17 mouse cellular contexts compared by ENCODE assay signal in the genomic region with DNA sequence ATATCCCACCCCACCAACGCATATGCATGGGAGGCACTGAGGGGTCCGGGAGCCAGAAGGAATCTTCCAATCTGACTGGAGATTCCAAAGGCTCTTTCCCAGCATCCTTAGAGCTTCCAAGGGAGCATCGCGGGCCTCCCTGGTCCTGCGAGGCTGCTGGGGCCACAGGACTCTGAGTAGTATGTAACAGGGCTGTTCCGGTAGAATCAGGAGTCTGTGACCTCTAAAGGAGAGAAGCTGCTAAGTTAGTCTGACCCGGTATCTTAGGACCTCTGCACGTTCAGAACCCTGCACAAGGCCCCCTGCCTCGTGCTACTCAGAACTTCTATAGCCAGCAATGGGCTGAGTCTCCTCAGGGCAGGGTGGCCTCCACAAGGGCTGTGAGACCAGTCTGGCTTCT. TPM values are rescaled to one million over a fixed set of nuclear protein-coding genes. Genes with fewer than 3 reads are reported as not detected.
DNase-seq lines count a peak whose midpoint lies in the region; ATAC-seq and TF ChIP-seq lines count a peak whose summit lies in the region.
"Had no signal": no experiment of that assay in that cellular context is flagged by ENCODE, and none has a peak within 500 bp of the region (broad histone marks: within the 10 kb centered on the region; RNA-seq: fewer than 3 reads in every experiment).

No protein-coding gene starts in this region.

- peak; percentile 36 for DNase-seq in embryo, embryonic 10.5 days (ENCODE audit: low spot score)
- DNase-seq in embryo, embryonic 10 days (ENCODE audit: low spot score) = no peak
- peak; percentile 91 for DNase-seq in midbrain, embryonic 11.5 days (ENCODE audit: low spot score, missing footprints)
- DNase-seq in midbrain, postnatal 0 days (ENCODE audit: low spot score) = no peak
- DNase-seq in adrenal gland, adult 8-10 months = no peak
- DNase-seq in spleen, postnatal 14 days (ENCODE audit: low spot score in 2 of 2) = no peak
- DNase-seq: adrenal gland, postnatal 14 days; cerebellum, postnatal 25 days; gastrocnemius, postnatal 25 days; kidney, postnatal 14 days; right cerebral cortex, postnatal 4 days had no signal

- no peak for TF ChIP-seq CTCF in midbrain, postnatal 0 days (IDR thresholded peaks at IDR 0.05)

- WGBS in midbrain, embryonic 11.5 days = 27% methylated on average over 9 of the region's 9 CpGs
- WGBS in midbrain, postnatal 0 days = 20% methylated on average over 9 of the region's 9 CpGs
- 22% methylated on average over 9 of the region's 9 CpGs for WGBS in forebrain, embryonic 13.5 days
- 10% methylated on average over 9 of the region's 9 CpGs for WGBS in midbrain, embryonic 13.5 days

- peak overlapping the region; percentile 18; the same call in 1 of the 2 replicates for H3K9ac ChIP-seq in midbrain, embryonic 11.5 days (ENCODE audit: low read length)
- no peak overlapping the region for H3K9ac ChIP-seq in midbrain, postnatal 0 days (replicated peaks; ENCODE audit: low read length, poor library complexity, severe bottlenecking)
- peak overlapping the region; percentile 34; the same call in 1 of the 2 replicates for H3K9ac ChIP-seq in forebrain, embryonic 13.5 days
- H3K9ac ChIP-seq in midbrain, embryonic 13.5 days (replicated peaks) = no peak overlapping the region
- H3K9ac ChIP-seq: stomach, embryonic 15.5 days had no signal

- no peaks in the 10 kb centered on the region for H3K36me3 ChIP-seq in midbrain, embryonic 11.5 days (ENCODE audit: control insufficient read depth, insufficient read depth, low read length)
- no peaks in the 10 kb centered on the region for H3K36me3 ChIP-seq in midbrain, postnatal 0 days (ENCODE audit: insufficient read depth, low read length)
- H3K36me3 ChIP-seq in forebrain, embryonic 13.5 days (ENCODE audit: poor library complexity, severe bottlenecking) = no peaks in the 10 kb centered on the region
- no peaks in the 10 kb centered on the region for H3K36me3 ChIP-seq in midbrain, embryonic 13.5 days
- H3K36me3 ChIP-seq: stomach, embryonic 15.5 days had no signal

- no peaks in the 10 kb centered on the region for H3K27me3 ChIP-seq in midbrain, embryonic 11.5 days (ENCODE audit: control insufficient read depth, insufficient read depth, low read length)
- H3K27me3 ChIP-seq in midbrain, postnatal 0 days (ENCODE audit: insufficient read depth, low read length) = no peaks in the 10 kb centered on the region
- no peaks in the 10 kb centered on the region for H3K27me3 ChIP-seq in forebrain, embryonic 13.5 days
- peaks cover 9% of the 10 kb centered on the region for H3K27me3 ChIP-seq in midbrain, embryonic 13.5 days
- H3K27me3 ChIP-seq: stomach, embryonic 15.5 days had no signal

- ATAC-seq in midbrain, embryonic 11.5 days (ENCODE audit: low FRiP score) = 0 out of 2 replicates have a peak, but pooled peaks have one; percentile 1
- no peak; the same call in 1 of the 2 replicates for ATAC-seq in midbrain, postnatal 0 days (ENCODE audit: low FRiP score)
- ATAC-seq in forebrain, embryonic 13.5 days = no peak
- no peak for ATAC-seq in midbrain, embryonic 13.5 days
- ATAC-seq: lung, postnatal 0 days had no signal

- peak overlapping the region; percentile 5; the same call in 1 of the 2 replicates for H3K4me2 ChIP-seq in midbrain, embryonic 11.5 days
- no peak overlapping the region for H3K4me2 ChIP-seq in midbrain, postnatal 0 days (ENCODE audit: low read depth, low read length, poor library complexity, severe bottlenecking)
- no peak overlapping the region for H3K4me2 ChIP-seq in forebrain, embryonic 13.5 days
- peak overlapping the region; percentile 13; the same call in 1 of the 2 replicates for H3K4me2 ChIP-seq in midbrain, embryonic 13.5 days (replicated peaks)
- H3K4me2 ChIP-seq: stomach, embryonic 15.5 days had no signal

- peaks cover 55% of the 10 kb centered on the region for H3K4me1 ChIP-seq in midbrain, embryonic 11.5 days (ENCODE audit: control insufficient read depth, insufficient read depth, low read length)
- peaks cover 12% of the 10 kb centered on the region for H3K4me1 ChIP-seq in midbrain, postnatal 0 days (ENCODE audit: insufficient read depth, low read length)
- peaks cover 51% of the 10 kb centered on the region for H3K4me1 ChIP-seq in forebrain, embryonic 13.5 days
- H3K4me1 ChIP-seq in midbrain, embryonic 13.5 days (replicated peaks) = peaks cover 54% of the 10 kb centered on the region

- H3K4me3 ChIP-seq in midbrain, embryonic 11.5 days (ENCODE audit: low read depth, low read length) = no peak overlapping the region
- H3K4me3 ChIP-seq in midbrain, postnatal 0 days (ENCODE audit: low read depth, low read length) = no peak overlapping the region
- H3K4me3 ChIP-seq in forebrain, embryonic 13.5 days = no peak overlapping the region
- H3K4me3 ChIP-seq in midbrain, embryonic 13.5 days (replicated peaks) = no peak overlapping the region
- H3K4me3 ChIP-seq: stomach, embryonic 15.5 days had no signal

- H3K9me3 ChIP-seq in midbrain, embryonic 11.5 days (ENCODE audit: control insufficient read depth, low read length) = no peaks in the 10 kb centered on the region
- H3K9me3 ChIP-seq in midbrain, postnatal 0 days (ENCODE audit: low read length) = no peaks in the 10 kb centered on the region
- no peaks in the 10 kb centered on the region for H3K9me3 ChIP-seq in forebrain, embryonic 13.5 days (replicated peaks)
- H3K9me3 ChIP-seq in midbrain, embryonic 13.5 days = no peaks in the 10 kb centered on the region
- H3K9me3 ChIP-seq: stomach, embryonic 15.5 days had no signal

- H3K27ac ChIP-seq in midbrain, embryonic 11.5 days (ENCODE audit: low read depth, low read length) = peak overlapping the region; percentile 77
- H3K27ac ChIP-seq in midbrain, postnatal 0 days (ENCODE audit: low read depth, low read length) = no peak overlapping the region
- peak overlapping the region; percentile 60 for H3K27ac ChIP-seq in forebrain, embryonic 13.5 days
- H3K27ac ChIP-seq in midbrain, embryonic 13.5 days = peak overlapping the region; percentile 30; the same call in 1 of the 2 replicates
- H3K27ac ChIP-seq: stomach, embryonic 15.5 days had no signal

RNA-seq across cellular contexts. Expression of a gene that starts 14.3 kb away (rescaled TPM):
- polyA plus RNA-seq in midbrain, embryonic 11.5 days (2014; fragmentation: Nextera tagmentation; extraction: Ambion mirVana) = 0.39 TPM in 1 of 2 replicates, not detected in the other
- total RNA-seq in midbrain, postnatal 0 days (2014; rRNA removed) = not detected in 2 replicates
- polyA plus RNA-seq in midbrain, postnatal 0 days (2015; fragmentation: Nextera tagmentation; extraction: Ambion mirVana) = 0.39 TPM in 1 of 2 replicates, not detected in the other
- polyA plus RNA-seq in forebrain, embryonic 13.5 days (2015; fragmentation: Nextera tagmentation; extraction: Ambion mirVana) = 0.49 TPM in 1 of 2 replicates, not detected in the other
- not detected in 2 replicates for polyA plus RNA-seq in midbrain, embryonic 13.5 days (2015; fragmentation: Nextera tagmentation; extraction: Ambion mirVana)
- not detected for total RNA-seq in adrenal gland, adult 8-10 months (2022)
- total RNA-seq: adrenal gland, postnatal 14 days; gastrocnemius, postnatal 25 days; liver, adult 2 months had no signal
- polyA plus RNA-seq: intestine, embryonic 14.5 days; liver, adult 2 months; lung, postnatal 0 days had no signal

RNA-seq across cellular contexts. Expression of a gene that starts 27.9 kb away (rescaled TPM):
- 38.3 and 40.5 TPM in 2 replicates for polyA plus RNA-seq in midbrain, embryonic 11.5 days (2014; fragmentation: Nextera tagmentation; extraction: Ambion mirVana)
- total RNA-seq in midbrain, postnatal 0 days (2014; rRNA removed) = 55.6 and 56.6 TPM in 2 replicates
- 20.1 and 22.5 TPM in 2 replicates for polyA plus RNA-seq in midbrain, postnatal 0 days (2015; fragmentation: Nextera tagmentation; extraction: Ambion mirVana)
- 28.8 and 31.8 TPM in 2 replicates for polyA plus RNA-seq in forebrain, embryonic 13.5 days (2015; fragmentation: Nextera tagmentation; extraction: Ambion mirVana)
- 25.0 and 25.7 TPM in 2 replicates for polyA plus RNA-seq in midbrain, embryonic 13.5 days (2015; fragmentation: Nextera tagmentation; extraction: Ambion mirVana)
- total RNA-seq in adrenal gland, adult 8-10 months (2022) = 10 to 100 TPM; 11.6 to 18.9 (median 17.2) TPM

Comparison
In these comparisons a context has a peak if more than half of its experiments do, and no peak if none do; other contexts are left out.
1. DNase-seq: peak in embryo, embryonic 10.5 days (single experiment) and midbrain, embryonic 11.5 days (single experiment); none in embryo, embryonic 10 days (single experiment), midbrain, postnatal 0 days (single experiment), adrenal gland, adult 8-10 months (single experiment) and spleen, postnatal 14 days (0 of 2).
2. H3K4me2 ChIP-seq: peak in midbrain, embryonic 11.5 days (single experiment) and midbrain, embryonic 13.5 days (single experiment); none in midbrain, postnatal 0 days (single experiment) and forebrain, embryonic 13.5 days (single experiment).
3. H3K9ac ChIP-seq: peak in midbrain, embryonic 11.5 days (single experiment) and forebrain, embryonic 13.5 days (single experiment); none in midbrain, postnatal 0 days (single experiment) and midbrain, embryonic 13.5 days (single experiment).